Mouse (Mus musculus) C2C12 (cell line): ENCODE results near the gene Trim46.

Experiments
- CEBPB ChIP-seq: IDR thresholded peaks from one replicate; pipeline ENCODE4 v1.6.1; 2011; ENCODE audit warnings: low read depth, mild to moderate bottlenecking, control low read depth, moderate library complexity
- CTCF ChIP-seq: IDR thresholded peaks from one replicate; pipeline ENCODE4 v1.5.1; 2011; ENCODE audit not compliant: control insufficient read depth, insufficient read depth, insufficient read length
- MAX ChIP-seq: IDR thresholded peaks from one replicate; pipeline ENCODE4 v1.6.1; 2011; ENCODE audit warnings: mild to moderate bottlenecking, control low read depth
- MYOD1 ChIP-seq: IDR thresholded peaks from one replicate; pipeline ENCODE4 v1.6.1; 2011; ENCODE audit warnings: low read depth; ENCODE audit not compliant: control insufficient read depth, insufficient read length
- USF1 ChIP-seq: IDR thresholded peaks from one replicate; pipeline ENCODE4 v1.6.1; 2011; ENCODE audit warnings: low read depth, mild to moderate bottlenecking, control low read depth, moderate library complexity

GRCm38 (mm10) chr3:89288503-89288928, 42.4 kb upstream of the Trim46 start:
- TF ChIP-seq USF1 (no peak), CTCF (no peak), MYOD1 (no peak), MAX (peak; percentile 38), CEBPB (no peak)
